Mouse (Mus musculus) E14TG2a.4 (cell line): ENCODE results near the gene P3h2.

Source experiments
- CTCF ChIP-seq: conservative IDR thresholded peaks from 2 replicates; pipeline ENCODE4 v1.5.1; 2014; ENCODE audit warnings: low read length
- NANOG ChIP-seq: IDR thresholded peaks from 2 replicates; pipeline ENCODE4 v1.6.1; 2014; ENCODE audit warnings: borderline replicate concordance, low read length, mixed read lengths
- POU5F1 ChIP-seq: IDR thresholded peaks from 2 replicates; pipeline ENCODE4 v1.6.1; 2014; ENCODE audit warnings: low read length, borderline replicate concordance

DNA sequence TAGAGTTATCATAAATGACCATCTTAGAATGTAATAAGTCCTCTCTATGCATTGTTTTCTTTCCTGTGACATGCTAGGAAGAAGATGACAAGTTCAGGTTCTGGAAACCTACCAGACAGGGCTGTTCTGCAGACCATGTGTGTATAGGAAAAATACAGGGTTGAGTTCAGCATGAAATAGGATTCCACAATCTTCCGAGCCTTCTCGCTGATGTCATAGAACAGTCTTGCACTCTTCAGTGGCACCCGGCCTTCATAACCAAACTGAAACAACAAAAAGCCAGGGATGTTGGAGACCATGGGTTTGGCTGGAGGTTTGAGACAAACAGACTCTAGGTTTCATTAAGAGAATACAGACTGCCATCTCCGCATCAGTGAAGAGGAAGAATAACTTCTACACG, 134.9 kb downstream of the P3h2 start:
- TF ChIP-seq CTCF (no peak), NANOG (no peak), POU5F1 (no peak)
